Mouse (Mus musculus) midbrain, embryonic 16.5 days (tissue): ENCODE results near the gene Mgrn1. TPM values are rescaled to one million over a fixed set of nuclear protein-coding genes. Genes with fewer than 3 reads are reported as not detected.

ENCODE experiments used
- ATAC-seq: fragments of 200-750 bp; cut with Nextera tagmentation; 2 replicates; pipeline ENCODE4 v1.8.0; 2017; ENCODE audit warnings: moderate TSS enrichment
- H3K27ac ChIP-seq: fragments of 300-500 bp; sonication (generic); 2 replicates; pipeline ENCODE4 v1.5.1; 2014; ENCODE audit warnings: mild to moderate bottlenecking, low read length, mixed read lengths
- H3K27me3 ChIP-seq: fragments of 300-500 bp; sonication (generic); 2 replicates; pipeline ENCODE4 v1.6.1; 2014; ENCODE audit warnings: low read depth, low read length, mixed read lengths; ENCODE audit not compliant: control insufficient read depth, insufficient read depth
- H3K36me3 ChIP-seq: fragments of 300-500 bp; sonication (generic); 2 replicates; pipeline ENCODE4 v1.6.1; 2014; ENCODE audit warnings: mild to moderate bottlenecking, low read length, moderate library complexity, mixed read lengths; ENCODE audit not compliant: control insufficient read depth, insufficient read depth
- H3K4me1 ChIP-seq: fragments of 300-500 bp; sonication (generic); 2 replicates; pipeline ENCODE4 v1.6.1; 2014; ENCODE audit warnings: mild to moderate bottlenecking, low read length, mixed read lengths; ENCODE audit not compliant: control insufficient read depth, insufficient read depth
- H3K4me2 ChIP-seq: fragments of 300-500 bp; sonication (generic); 2 replicates; pipeline ENCODE4 v1.6.1; 2014; ENCODE audit warnings: mild to moderate bottlenecking, low read length, mixed read lengths
- H3K4me3 ChIP-seq: fragments of 300-500 bp; sonication (generic); 2 replicates; pipeline ENCODE4 v1.5.1; 2014; ENCODE audit warnings: low read depth, mild to moderate bottlenecking, low read length, moderate library complexity, mixed read lengths
- H3K9ac ChIP-seq: fragments of 300-500 bp; sonication (generic); 2 replicates; pipeline ENCODE4 v1.6.1; 2014; ENCODE audit warnings: low read depth, low read length, mixed read lengths
- H3K9me3 ChIP-seq: fragments of 300-500 bp; sonication (generic); replicated peaks from 2 replicates; pipeline ENCODE4 v1.6.1; 2014; ENCODE audit warnings: mild to moderate bottlenecking, low read length, mixed read lengths; ENCODE audit not compliant: control insufficient read depth, poor library complexity, severe bottlenecking
- WGBS: fragments of 180-500 bp; shearing (Covaris S2); extraction: QIAGEN DNeasy Blood & Tissue Kit; methylation state at CpG from one replicate; pipeline ENCODE4 v1.1.7; 2014; 5-methylcytosine and 5-hydroxymethylcytosine counted together
- polyA plus RNA-seq: library from polyadenylated mRNA; unstranded; fragments of >200 nt; fragmentation: Nextera tagmentation; extraction: Ambion mirVana; gene quantifications from 2 replicates; pipeline ENCODE4 v1.2.1, GENCODE M21; 2015

The Mgrn1 gene
- polyA plus RNA-seq, 1 experiment from 2014 or later = 126 TPM

DNA sequence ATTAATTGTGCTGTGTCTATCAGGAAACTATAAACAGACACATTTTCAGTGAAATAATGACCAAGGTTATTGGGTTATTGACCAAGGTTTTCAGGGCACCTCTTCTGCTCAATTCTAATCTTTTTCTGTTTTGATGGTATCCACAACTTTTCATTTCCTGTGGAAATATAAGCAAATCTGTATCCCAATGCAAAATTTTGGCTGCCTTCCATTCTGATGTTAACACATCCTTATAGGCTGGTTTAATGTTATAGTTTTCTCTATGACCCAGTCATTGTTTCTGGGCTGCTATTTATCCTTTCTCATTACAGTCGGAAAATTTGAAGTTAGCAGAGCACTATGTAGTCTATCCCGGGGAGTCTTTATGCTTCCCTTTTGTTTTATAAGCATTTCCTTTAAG, 13.7 kb downstream of the Mgrn1 start:
- Histone ChIP-seq H3K4me3 (no peak overlapping the region), H3K36me3 (no peaks in the 10 kb centered on the region), H3K9ac (no peak overlapping the region), H3K27me3 (no peaks in the 10 kb centered on the region), H3K9me3 (no peaks in the 10 kb centered on the region), H3K4me2 (no peak overlapping the region), H3K27ac (no peak overlapping the region), H3K4me1 (peaks cover 2% of the 10 kb centered on the region; the same call in 1 of the 2 replicates)
- WGBS = 86% methylated on average over 2 of the region's 2 CpGs
- ATAC-seq = no peak

- H3K27ac ChIP-seq = no peak overlapping the region
- no peak overlapping the region for H3K4me2 ChIP-seq
- H3K4me3 ChIP-seq = no peak overlapping the region
- H3K9me3 ChIP-seq = no peaks in the 10 kb centered on the region
- WGBS = 52% methylated on average over 7 of the region's 7 CpGs
- no peak for ATAC-seq
- peaks cover 2% of the 10 kb centered on the region; the same call in 1 of the 2 replicates for H3K4me1 ChIP-seq
- no peak overlapping the region for H3K9ac ChIP-seq
- no peaks in the 10 kb centered on the region for H3K36me3 ChIP-seq
- H3K27me3 ChIP-seq = no peaks in the 10 kb centered on the region
Measured at GRCm38 (mm10) chr16:4901167-4901566, 15.1 kb downstream of the Mgrn1 start.

GRCm38 (mm10) chr16:4902390-4902789, 16.3 kb downstream of the Mgrn1 start:
- no peak overlapping the region for H3K27ac ChIP-seq
- H3K4me2 ChIP-seq = no peak overlapping the region
- WGBS = 93% methylated on average over 2 of the region's 2 CpGs
- peaks cover 2% of the 10 kb centered on the region; the same call in 1 of the 2 replicates for H3K4me1 ChIP-seq
- ATAC-seq = no peak
- H3K9me3 ChIP-seq = no peaks in the 10 kb centered on the region
- no peaks in the 10 kb centered on the region for H3K36me3 ChIP-seq
- no peaks in the 10 kb centered on the region for H3K27me3 ChIP-seq
- no peak overlapping the region for H3K4me3 ChIP-seq
- H3K9ac ChIP-seq = no peak overlapping the region

DNA sequence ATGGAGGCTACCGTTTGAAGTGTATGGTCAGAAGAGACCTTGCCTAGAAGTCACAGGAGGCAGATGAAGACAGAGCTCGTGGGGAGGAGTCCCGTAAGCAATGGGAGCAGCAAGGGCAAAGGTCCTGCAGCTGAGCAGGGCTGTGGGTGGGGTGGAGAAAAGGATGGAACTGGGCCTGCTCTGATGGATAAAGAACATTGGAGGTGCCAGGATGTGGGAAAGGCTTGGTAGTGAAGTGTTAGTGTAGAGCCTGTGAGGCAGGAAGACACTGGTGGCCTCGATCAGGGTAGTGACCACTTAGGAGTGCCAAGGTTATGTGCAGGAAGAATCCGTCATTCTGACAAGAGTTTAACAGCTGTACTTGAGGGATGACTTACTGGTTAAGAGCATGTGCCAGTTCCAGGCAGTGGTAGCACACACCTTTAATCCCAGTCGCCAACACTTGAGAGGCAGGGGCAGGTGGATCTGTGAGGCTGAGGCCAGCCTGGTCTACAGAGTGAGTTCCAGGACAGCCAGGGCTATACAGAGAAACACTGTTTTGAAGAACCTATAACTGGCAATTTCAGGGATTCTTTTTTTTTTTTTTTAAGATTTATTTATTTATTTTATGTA, 17.5 kb downstream of the Mgrn1 start:
- no peak overlapping the region for H3K27ac ChIP-seq
- no peak overlapping the region for H3K9ac ChIP-seq
- no peaks in the 10 kb centered on the region for H3K9me3 ChIP-seq
- H3K4me1 ChIP-seq = peaks cover 2% of the 10 kb centered on the region; the same call in 1 of the 2 replicates
- H3K4me3 ChIP-seq = no peak overlapping the region
- no peaks in the 10 kb centered on the region for H3K36me3 ChIP-seq
- ATAC-seq = no peak
- WGBS = 86% methylated on average over 6 of the region's 6 CpGs
- H3K27me3 ChIP-seq = no peaks in the 10 kb centered on the region
- no peak overlapping the region for H3K4me2 ChIP-seq

DNA sequence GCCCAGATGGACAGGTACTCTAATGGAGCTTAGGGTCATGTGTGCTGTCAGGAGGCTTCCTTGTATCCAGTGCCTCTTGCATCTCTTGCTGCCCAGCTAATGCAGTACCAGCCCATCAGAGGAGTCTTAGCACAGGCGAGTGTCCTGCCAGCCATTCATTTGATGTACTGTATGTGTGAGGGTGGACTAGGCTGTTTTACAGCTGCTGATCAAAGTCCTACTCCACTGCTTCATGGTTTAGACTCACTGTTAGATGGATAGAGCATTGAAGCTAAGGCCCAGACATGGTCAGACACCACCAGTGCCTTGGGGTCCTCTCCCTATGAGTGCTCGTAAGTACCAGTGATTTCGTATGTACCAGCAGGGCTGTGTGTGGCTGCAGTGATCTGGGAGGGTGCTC, 18.8 kb downstream of the Mgrn1 start:
- Histone ChIP-seq H3K4me1 (peaks cover 2% of the 10 kb centered on the region; the same call in 1 of the 2 replicates), H3K9me3 (no peaks in the 10 kb centered on the region), H3K27me3 (no peaks in the 10 kb centered on the region), H3K4me3 (no peak overlapping the region), H3K4me2 (no peak overlapping the region), H3K36me3 (peaks cover 5% of the 10 kb centered on the region), H3K9ac (no peak overlapping the region), H3K27ac (no peak overlapping the region)
- WGBS = 88% methylated on average over 3 of the region's 3 CpGs
- no peak for ATAC-seq

- WGBS = 65% methylated on average over 1 of the region's 1 CpGs
- H3K4me2 ChIP-seq = no peak overlapping the region
- no peaks in the 10 kb centered on the region for H3K9me3 ChIP-seq
- peaks cover 8% of the 10 kb centered on the region for H3K36me3 ChIP-seq
- ATAC-seq = no peak
- no peak overlapping the region for H3K4me3 ChIP-seq
- no peak overlapping the region for H3K9ac ChIP-seq
- H3K4me1 ChIP-seq = peaks cover 2% of the 10 kb centered on the region; the same call in 1 of the 2 replicates
- H3K27ac ChIP-seq = no peak overlapping the region
- no peaks in the 10 kb centered on the region for H3K27me3 ChIP-seq
Measured at GRCm38 (mm10) chr16:4905591-4905990, 19.5 kb downstream of the Mgrn1 start.

DNA sequence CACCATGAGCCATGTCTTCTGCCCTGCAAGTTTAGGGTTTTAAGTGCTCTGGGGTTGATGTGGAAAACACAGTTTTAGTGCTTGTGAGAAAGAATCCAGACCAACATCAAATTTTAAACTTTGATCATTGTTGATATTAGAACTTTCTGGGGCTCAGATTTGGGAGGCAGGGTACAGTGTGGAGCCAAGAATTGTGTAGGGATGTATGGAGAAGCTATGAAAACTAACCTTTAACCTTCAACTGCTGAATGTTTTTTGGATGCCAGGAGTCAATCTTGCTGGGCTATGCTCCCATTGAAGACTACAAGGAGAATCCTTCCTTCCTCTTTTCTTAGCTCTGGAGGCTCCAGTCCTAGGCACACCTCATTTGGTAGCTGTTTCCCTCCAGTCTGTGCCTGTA, 20.5 kb downstream of the Mgrn1 start:
- H3K4me3 ChIP-seq = no peak overlapping the region
- no peaks in the 10 kb centered on the region for H3K4me1 ChIP-seq
- peaks cover 16% of the 10 kb centered on the region for H3K36me3 ChIP-seq
- H3K9ac ChIP-seq = no peak overlapping the region
- no peaks in the 10 kb centered on the region for H3K9me3 ChIP-seq
- no peak overlapping the region for H3K4me2 ChIP-seq
- no peak overlapping the region for H3K27ac ChIP-seq
- ATAC-seq = no peak
- H3K27me3 ChIP-seq = no peaks in the 10 kb centered on the region

DNA sequence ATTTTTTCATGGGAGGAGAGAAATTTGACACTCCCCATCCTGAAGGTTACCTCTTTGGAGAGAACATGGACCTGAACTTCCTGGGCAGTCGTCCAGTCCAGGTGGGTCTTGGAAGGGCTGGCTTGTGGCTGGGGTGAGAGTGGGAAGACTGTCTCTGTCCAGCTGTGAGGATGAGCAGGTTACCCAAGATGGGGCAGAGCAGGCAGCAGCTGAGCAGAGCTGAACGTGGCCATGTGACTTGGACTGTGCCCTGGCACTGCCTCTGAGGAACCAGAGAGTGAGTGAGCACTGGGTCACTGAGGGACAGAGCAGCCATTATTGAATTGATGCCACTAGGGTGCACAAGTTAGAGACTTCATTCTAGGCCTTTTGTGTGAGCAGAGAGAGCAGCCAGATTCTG, 21.3 kb downstream of the Mgrn1 start:
- Histone ChIP-seq H3K9ac (no peak overlapping the region), H3K36me3 (peaks cover 24% of the 10 kb centered on the region), H3K9me3 (no peaks in the 10 kb centered on the region), H3K4me3 (no peak overlapping the region), H3K4me1 (no peaks in the 10 kb centered on the region), H3K27ac (no peak overlapping the region), H3K27me3 (no peaks in the 10 kb centered on the region), H3K4me2 (no peak overlapping the region)
- no peak for ATAC-seq
- WGBS = 84% methylated on average over 2 of the region's 2 CpGs

DNA sequence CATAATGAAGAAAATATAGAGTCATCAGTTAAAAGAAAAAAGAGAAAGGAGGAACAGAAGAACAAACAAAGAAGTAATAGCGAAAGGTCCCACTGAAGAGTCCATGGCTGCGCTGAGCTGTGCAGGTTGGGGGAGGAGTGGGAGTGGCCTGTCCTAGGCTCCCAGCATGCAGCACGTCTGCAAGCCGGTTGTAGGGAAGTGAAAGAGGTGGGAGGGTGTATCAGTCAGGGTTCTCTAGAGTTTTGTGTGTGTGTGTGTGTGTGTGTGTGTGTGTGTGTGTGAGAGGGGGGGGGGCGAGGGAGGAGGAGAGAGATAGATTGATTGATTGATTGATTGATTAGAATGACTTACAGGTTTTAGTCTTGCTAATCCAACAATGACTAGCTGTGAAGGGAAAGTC, 21.9 kb downstream of the Mgrn1 start:
- H3K27me3 ChIP-seq = no peaks in the 10 kb centered on the region
- H3K36me3 ChIP-seq = peaks cover 24% of the 10 kb centered on the region
- 54% methylated on average over 5 of the region's 5 CpGs for WGBS
- no peak overlapping the region for H3K27ac ChIP-seq
- no peaks in the 10 kb centered on the region for H3K4me1 ChIP-seq
- H3K9ac ChIP-seq = no peak overlapping the region
- ATAC-seq = no peak
- no peak overlapping the region for H3K4me2 ChIP-seq
- H3K9me3 ChIP-seq = no peaks in the 10 kb centered on the region
- no peak overlapping the region for H3K4me3 ChIP-seq
